Mouse (Mus musculus): ENCODE measurements around the gene Pank3. TPM values are rescaled to one million over a fixed set of nuclear protein-coding genes. Genes with fewer than 3 reads are reported as not detected.
A peak's percentile ranks its signal among the peaks of the same experiment; 100 is the strongest.

The Pank3 gene
- polyA plus RNA-seq, 2 experiments, result 4.0 to 4.4 TPM

GRCm38 (mm10) chr11:35732366-35732765 is 36.9 kb upstream of the Pank3 start:
- 28% methylated on average over 1 of the region's 1 CpGs for WGBS (ENCODE audit: insufficient replicate concordance)

GRCm38 (mm10) chr11:35736817-35737216 is 32.5 kb upstream of the Pank3 start:
- 50% methylated on average over 2 of the region's 2 CpGs for WGBS (ENCODE audit: insufficient replicate concordance)
- Histone ChIP-seq H3K9ac (replicated peaks) (no peak overlapping the region), H3K4me2 (ENCODE audit: low read depth) (no peak overlapping the region), H3K27me3 (ENCODE audit: control insufficient read depth, insufficient read depth, low read length) (no peaks in the 10 kb centered on the region), H3K27ac (no peak overlapping the region), H3K4me3 (ENCODE audit: insufficient read depth in 1 of 2, low read depth in 2 of 2, low read length in 2 of 2) (no peak overlapping the region), H3K36me3 (replicated peaks; ENCODE audit: control insufficient read depth, insufficient read depth, low read depth) (no peaks in the 10 kb centered on the region), H3K9me3 (ENCODE audit: control insufficient read depth, low read length) (no peaks in the 10 kb centered on the region), H3K4me1 (replicated peaks; ENCODE audit: control insufficient read depth in 2 of 2, insufficient read depth in 2 of 2, low read length in 1 of 2) (no peaks in the 10 kb centered on the region)
- peak; percentile 47 for TF ChIP-seq CTCF (IDR thresholded peaks at IDR 0.05; ENCODE audit: low read depth)
- TF ChIP-seq EP300 (IDR thresholded peaks at IDR 0.05; ENCODE audit: low read depth), result no peak
- ATAC-seq (ENCODE audit: insufficient read depth), result no peak
- DNase-seq (ENCODE audit: low read depth in 3 of 3, low spot score in 3 of 3), result no peak

More at GRCm38 (mm10) chr11:35732366-35732765, 36.9 kb upstream of the Pank3 start:
- Histone ChIP-seq H3K27ac (no peak overlapping the region), H3K4me3 (ENCODE audit: insufficient read depth in 1 of 2, low read depth in 2 of 2, low read length in 2 of 2) (no peak overlapping the region), H3K36me3 (replicated peaks; ENCODE audit: control insufficient read depth, insufficient read depth, low read depth) (no peaks in the 10 kb centered on the region), H3K27me3 (ENCODE audit: control insufficient read depth, insufficient read depth, low read length) (no peaks in the 10 kb centered on the region), H3K9ac (replicated peaks) (no peak overlapping the region), H3K4me1 (replicated peaks; ENCODE audit: control insufficient read depth in 2 of 2, insufficient read depth in 2 of 2, low read length in 1 of 2) (no peaks in the 10 kb centered on the region), H3K9me3 (ENCODE audit: control insufficient read depth, low read length) (no peaks in the 10 kb centered on the region), H3K4me2 (ENCODE audit: low read depth) (no peak overlapping the region)
- TF ChIP-seq CTCF (IDR thresholded peaks at IDR 0.05; ENCODE audit: low read depth), result no peak
- no peak for TF ChIP-seq EP300 (IDR thresholded peaks at IDR 0.05; ENCODE audit: low read depth)
- peak; percentile 1 to 20 (median 11) for DNase-seq (ENCODE audit: low read depth in 3 of 3, low spot score in 3 of 3)
- ATAC-seq (ENCODE audit: insufficient read depth), result 0 out of 2 replicates have a peak, but pooled peaks have one; percentile 21

GRCm38 (mm10) chr11:35737262-35737661 is 32.0 kb upstream of the Pank3 start:
- DNase-seq (ENCODE audit: low read depth in 3 of 3, low spot score in 3 of 3), result no peak
- Histone ChIP-seq H3K9me3 (ENCODE audit: control insufficient read depth, low read length) (no peaks in the 10 kb centered on the region), H3K9ac (replicated peaks) (no peak overlapping the region), H3K4me2 (ENCODE audit: low read depth) (no peak overlapping the region), H3K27ac (no peak overlapping the region), H3K36me3 (replicated peaks; ENCODE audit: control insufficient read depth, insufficient read depth, low read depth) (no peaks in the 10 kb centered on the region), H3K27me3 (ENCODE audit: control insufficient read depth, insufficient read depth, low read length) (no peaks in the 10 kb centered on the region), H3K4me3 (ENCODE audit: insufficient read depth in 1 of 2, low read depth in 2 of 2, low read length in 2 of 2) (no peak overlapping the region), H3K4me1 (replicated peaks; ENCODE audit: control insufficient read depth in 2 of 2, insufficient read depth in 2 of 2, low read length in 1 of 2) (no peaks in the 10 kb centered on the region)
- WGBS (ENCODE audit: insufficient replicate concordance), result 73% methylated on average over 2 of the region's 2 CpGs
- ATAC-seq (ENCODE audit: insufficient read depth), result no peak
- no peak for TF ChIP-seq CTCF (IDR thresholded peaks at IDR 0.05; ENCODE audit: low read depth)
- no peak for TF ChIP-seq EP300 (IDR thresholded peaks at IDR 0.05; ENCODE audit: low read depth)

GRCm38 (mm10) chr11:35738102-35738501 is 31.2 kb upstream of the Pank3 start:
- no peaks in the 10 kb centered on the region for H3K36me3 ChIP-seq (replicated peaks; ENCODE audit: control insufficient read depth, insufficient read depth, low read depth)
- no peak for DNase-seq (ENCODE audit: low read depth in 3 of 3, low spot score in 3 of 3)
- no peak for ATAC-seq (ENCODE audit: insufficient read depth)
- no peak overlapping the region for H3K4me3 ChIP-seq (ENCODE audit: insufficient read depth in 1 of 2, low read depth in 2 of 2, low read length in 2 of 2)
- H3K27me3 ChIP-seq (ENCODE audit: control insufficient read depth, insufficient read depth, low read length), result no peaks in the 10 kb centered on the region
- TF ChIP-seq EP300 (IDR thresholded peaks at IDR 0.05; ENCODE audit: low read depth), result no peak
- no peak for TF ChIP-seq CTCF (IDR thresholded peaks at IDR 0.05; ENCODE audit: low read depth)
- H3K27ac ChIP-seq, result no peak overlapping the region
- no peak overlapping the region for H3K9ac ChIP-seq (replicated peaks)
- 59% methylated on average over 3 of the region's 3 CpGs for WGBS (ENCODE audit: insufficient replicate concordance)
- H3K4me1 ChIP-seq (replicated peaks; ENCODE audit: control insufficient read depth in 2 of 2, insufficient read depth in 2 of 2, low read length in 1 of 2), result no peaks in the 10 kb centered on the region
- no peaks in the 10 kb centered on the region for H3K9me3 ChIP-seq (ENCODE audit: control insufficient read depth, low read length)
- H3K4me2 ChIP-seq (ENCODE audit: low read depth), result no peak overlapping the region

GRCm38 (mm10) chr11:35743586-35743985 is 25.7 kb upstream of the Pank3 start:
- DNase-seq (ENCODE audit: low read depth in 3 of 3, low spot score in 3 of 3), result no peak
- no peak for TF ChIP-seq EP300 (IDR thresholded peaks at IDR 0.05; ENCODE audit: low read depth)
- no peak for TF ChIP-seq CTCF (IDR thresholded peaks at IDR 0.05; ENCODE audit: low read depth)
- no peaks in the 10 kb centered on the region for H3K9me3 ChIP-seq (ENCODE audit: control insufficient read depth, low read length)
- H3K4me3 ChIP-seq (ENCODE audit: insufficient read depth in 1 of 2, low read depth in 2 of 2, low read length in 2 of 2), result no peak overlapping the region
- no peak overlapping the region for H3K4me2 ChIP-seq (ENCODE audit: low read depth)
- H3K27ac ChIP-seq, result no peak overlapping the region
- H3K27me3 ChIP-seq (ENCODE audit: control insufficient read depth, insufficient read depth, low read length), result no peaks in the 10 kb centered on the region
- no peak overlapping the region for H3K9ac ChIP-seq (replicated peaks)
- H3K36me3 ChIP-seq (replicated peaks; ENCODE audit: control insufficient read depth, insufficient read depth, low read depth), result no peaks in the 10 kb centered on the region
- no peak for ATAC-seq (ENCODE audit: insufficient read depth)
- WGBS (ENCODE audit: insufficient replicate concordance), result 79% methylated on average over 6 of the region's 6 CpGs
- H3K4me1 ChIP-seq (replicated peaks; ENCODE audit: control insufficient read depth in 2 of 2, insufficient read depth in 2 of 2, low read length in 1 of 2), result no peaks in the 10 kb centered on the region
